Mouse (Mus musculus): ENCODE data around the gene Pcolce2. TPM values are rescaled to one million over a fixed set of nuclear protein-coding genes. Genes with fewer than 3 reads are reported as not detected.

Pcolce2 gene
- polyA plus RNA-seq, 1 experiment, result 0.06 TPM

DNA sequence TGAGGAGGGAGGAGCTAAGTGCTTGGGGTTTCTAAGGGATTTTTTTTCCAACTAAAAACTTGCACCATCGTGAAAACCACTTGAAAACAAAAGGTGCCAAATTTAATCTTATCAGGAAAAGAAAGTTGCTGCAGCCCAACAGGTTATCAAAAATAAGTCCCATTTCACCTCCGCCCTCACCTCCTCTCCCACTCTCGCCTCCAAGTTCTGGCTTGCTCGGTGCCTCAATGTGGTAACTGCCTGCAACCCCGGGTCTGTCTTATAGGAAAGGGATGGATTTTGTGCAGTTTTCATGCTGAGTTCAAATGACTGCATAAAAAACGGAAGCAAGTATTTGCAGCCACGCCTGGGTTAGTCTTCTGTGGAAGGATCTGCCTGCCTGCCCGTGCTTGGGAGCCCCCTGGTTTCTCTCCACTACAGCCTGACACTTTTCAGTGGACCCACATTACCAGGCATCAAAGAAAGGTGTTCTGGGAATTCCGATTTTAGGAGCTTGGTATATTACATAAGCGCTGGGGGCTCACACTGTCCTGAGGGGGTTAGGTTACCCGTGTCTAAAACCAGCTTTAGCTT lies 56.2 kb downstream of the Pcolce2 start:
- TF ChIP-seq CTCF (IDR thresholded peaks at IDR 0.05; ENCODE audit: extremely low read depth, insufficient read length, insufficient replicate concordance, low read depth, low read length) (no peak), POLR2A (IDR thresholded peaks at IDR 0.05; ENCODE audit: low read depth, low read length) (no peak)
- Histone ChIP-seq H3K4me1 (ENCODE audit: control insufficient read depth, insufficient read depth, insufficient read length, low read length) (no peaks in the 10 kb centered on the region), H3K27me3 (ENCODE audit: control insufficient read depth, insufficient read depth, low read length) (peaks cover 5% of the 10 kb centered on the region; the same call in 1 of the 2 replicates), H3K4me3 (ENCODE audit: low read depth, low read length) (no peak overlapping the region), H3K36me3 (ENCODE audit: control insufficient read depth, insufficient read depth, low read length) (no peaks in the 10 kb centered on the region), H3K27ac (ENCODE audit: insufficient read depth, low read depth, low read length) (no peak overlapping the region)
- WGBS, result 57% methylated on average over 11 of the region's 11 CpGs

DNA sequence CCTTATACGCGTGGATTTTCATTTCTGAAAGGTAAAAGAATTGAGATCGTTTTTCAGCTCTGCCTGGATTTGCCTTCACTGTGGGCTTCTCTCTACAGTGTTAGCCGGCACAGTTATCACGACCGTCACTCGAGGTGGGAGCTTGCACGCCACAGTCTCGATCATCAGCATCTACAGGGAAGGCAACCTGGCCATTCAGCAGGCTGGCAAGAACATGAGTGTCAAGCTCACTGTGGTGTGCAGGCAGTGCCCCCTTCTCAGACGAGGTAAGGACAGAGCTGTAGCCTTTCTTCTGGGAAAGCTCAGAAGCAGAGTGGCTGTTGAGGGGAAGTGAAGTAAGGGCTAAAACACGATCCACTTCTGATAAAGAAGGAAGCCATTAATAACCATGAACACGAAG lies 57.1 kb downstream of the Pcolce2 start:
- no peaks in the 10 kb centered on the region for H3K36me3 ChIP-seq (ENCODE audit: control insufficient read depth, insufficient read depth, low read length)
- H3K27me3 ChIP-seq (ENCODE audit: control insufficient read depth, insufficient read depth, low read length), result peaks cover 5% of the 10 kb centered on the region; the same call in 1 of the 2 replicates
- no peaks in the 10 kb centered on the region for H3K4me1 ChIP-seq (ENCODE audit: control insufficient read depth, insufficient read depth, insufficient read length, low read length)
- H3K4me3 ChIP-seq (ENCODE audit: low read depth, low read length), result no peak overlapping the region
- WGBS, result 58% methylated on average over 12 of the region's 12 CpGs
- no peak for TF ChIP-seq CTCF (IDR thresholded peaks at IDR 0.05; ENCODE audit: extremely low read depth, insufficient read length, insufficient replicate concordance, low read depth, low read length)
- TF ChIP-seq POLR2A (IDR thresholded peaks at IDR 0.05; ENCODE audit: low read depth, low read length), result no peak
- H3K27ac ChIP-seq (ENCODE audit: insufficient read depth, low read depth, low read length), result no peak overlapping the region

DNA sequence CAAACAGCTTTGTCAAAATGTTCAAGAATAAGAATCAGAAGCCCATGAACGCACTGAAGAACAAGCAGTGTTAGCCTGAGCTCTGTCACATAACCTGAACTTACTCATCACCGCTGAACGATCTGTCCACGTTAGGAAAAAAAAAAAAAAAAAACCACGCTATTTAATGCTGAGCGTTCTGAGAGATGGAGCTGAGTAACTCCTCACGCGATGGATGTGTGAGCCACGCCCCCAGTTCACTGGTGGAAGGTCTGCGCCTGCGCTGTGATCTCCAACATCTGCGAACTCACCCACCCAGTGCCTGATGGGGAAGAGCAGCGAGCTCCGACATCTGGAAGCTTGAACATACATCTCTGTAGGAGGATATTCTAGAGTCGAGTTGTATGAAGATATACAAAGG lies 57.6 kb downstream of the Pcolce2 start:
- TF ChIP-seq POLR2A (IDR thresholded peaks at IDR 0.05; ENCODE audit: low read depth, low read length), result no peak
- TF ChIP-seq CTCF (IDR thresholded peaks at IDR 0.05; ENCODE audit: extremely low read depth, insufficient read length, insufficient replicate concordance, low read depth, low read length), result no peak
- no peak overlapping the region for H3K4me3 ChIP-seq (ENCODE audit: low read depth, low read length)
- H3K27me3 ChIP-seq (ENCODE audit: control insufficient read depth, insufficient read depth, low read length), result peaks cover 5% of the 10 kb centered on the region; the same call in 1 of the 2 replicates
- no peaks in the 10 kb centered on the region for H3K4me1 ChIP-seq (ENCODE audit: control insufficient read depth, insufficient read depth, insufficient read length, low read length)
- 75% methylated on average over 15 of the region's 15 CpGs for WGBS
- no peaks in the 10 kb centered on the region for H3K36me3 ChIP-seq (ENCODE audit: control insufficient read depth, insufficient read depth, low read length)
- no peak overlapping the region for H3K27ac ChIP-seq (ENCODE audit: insufficient read depth, low read depth, low read length)

DNA sequence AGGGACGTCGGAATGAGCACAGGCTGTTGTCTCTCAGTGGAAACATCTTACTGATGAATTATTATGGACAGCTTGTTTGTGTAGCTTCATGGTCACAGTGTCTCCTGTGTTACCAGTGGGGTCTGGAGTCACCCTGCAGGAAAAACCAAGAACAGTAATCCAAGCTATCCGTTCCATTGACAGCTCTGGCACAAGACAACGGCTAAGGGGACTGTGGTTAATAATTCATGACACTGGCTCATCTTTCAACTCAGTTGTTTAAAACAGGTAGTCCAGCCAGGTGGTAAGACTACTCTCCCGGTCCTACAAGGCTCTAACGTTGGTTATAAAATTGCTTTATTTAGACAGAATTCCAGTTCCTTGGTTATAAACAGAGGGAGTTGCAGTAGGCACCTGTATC lies 59.2 kb downstream of the Pcolce2 start:
- WGBS, result 33% methylated on average over 6 of the region's 6 CpGs
- Histone ChIP-seq H3K27ac (ENCODE audit: insufficient read depth, low read depth, low read length) (no peak overlapping the region), H3K4me3 (ENCODE audit: low read depth, low read length) (no peak overlapping the region), H3K4me1 (ENCODE audit: control insufficient read depth, insufficient read depth, insufficient read length, low read length) (no peaks in the 10 kb centered on the region), H3K36me3 (ENCODE audit: control insufficient read depth, insufficient read depth, low read length) (no peaks in the 10 kb centered on the region), H3K27me3 (ENCODE audit: control insufficient read depth, insufficient read depth, low read length) (peaks cover 5% of the 10 kb centered on the region; the same call in 1 of the 2 replicates)
- TF ChIP-seq POLR2A (IDR thresholded peaks at IDR 0.05; ENCODE audit: low read depth, low read length) (no peak), CTCF (IDR thresholded peaks at IDR 0.05; ENCODE audit: extremely low read depth, insufficient read length, insufficient replicate concordance, low read depth, low read length) (no peak)

DNA sequence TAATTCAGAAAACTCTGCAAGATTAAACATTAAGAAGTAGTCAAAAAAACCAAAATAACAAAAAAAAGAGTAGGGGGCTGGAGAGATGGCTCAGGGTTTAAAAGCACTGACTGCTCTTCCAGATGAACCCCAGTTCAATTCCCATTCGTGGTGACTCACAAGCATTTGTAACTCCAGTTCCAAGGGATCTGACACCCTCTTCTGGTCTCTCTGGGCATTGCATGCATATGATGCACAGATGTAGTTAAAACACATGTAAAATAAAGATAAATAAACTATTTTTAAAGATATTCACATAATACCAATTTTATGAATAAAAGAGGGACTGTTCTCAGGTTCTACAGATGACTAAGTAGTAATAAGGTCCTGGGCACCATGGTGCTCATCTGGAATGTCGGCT lies 60.4 kb downstream of the Pcolce2 start:
- no peak overlapping the region for H3K27ac ChIP-seq (ENCODE audit: insufficient read depth, low read depth, low read length)
- H3K27me3 ChIP-seq (ENCODE audit: control insufficient read depth, insufficient read depth, low read length), result peaks cover 5% of the 10 kb centered on the region; the same call in 1 of the 2 replicates
- TF ChIP-seq CTCF (IDR thresholded peaks at IDR 0.05; ENCODE audit: extremely low read depth, insufficient read length, insufficient replicate concordance, low read depth, low read length) (no peak), POLR2A (IDR thresholded peaks at IDR 0.05; ENCODE audit: low read depth, low read length) (no peak)
- H3K36me3 ChIP-seq (ENCODE audit: control insufficient read depth, insufficient read depth, low read length), result no peaks in the 10 kb centered on the region
- 55% methylated on average over 2 of the region's 2 CpGs for WGBS
- no peaks in the 10 kb centered on the region for H3K4me1 ChIP-seq (ENCODE audit: control insufficient read depth, insufficient read depth, insufficient read length, low read length)
- H3K4me3 ChIP-seq (ENCODE audit: low read depth, low read length), result no peak overlapping the region

DNA sequence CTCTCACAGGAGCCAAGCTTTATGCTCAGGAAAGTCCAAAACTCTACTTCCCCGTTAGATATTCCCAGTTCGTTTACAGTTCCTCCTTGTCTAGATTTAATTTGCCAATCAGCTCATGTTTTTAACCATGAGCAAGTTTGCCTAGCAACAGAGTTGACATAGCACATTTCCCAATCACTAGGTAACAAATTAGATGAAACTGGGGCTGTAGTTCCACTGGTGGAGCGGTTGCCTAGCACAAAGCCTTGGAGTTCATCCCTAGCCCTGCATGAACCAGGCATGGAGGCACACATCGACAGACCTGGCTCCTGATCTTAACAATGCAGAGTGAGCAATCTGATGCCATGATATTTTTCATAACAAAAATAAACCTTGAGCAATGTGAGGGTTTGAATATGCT lies 61.9 kb downstream of the Pcolce2 start:
- 36% methylated on average over 4 of the region's 4 CpGs for WGBS

DNA sequence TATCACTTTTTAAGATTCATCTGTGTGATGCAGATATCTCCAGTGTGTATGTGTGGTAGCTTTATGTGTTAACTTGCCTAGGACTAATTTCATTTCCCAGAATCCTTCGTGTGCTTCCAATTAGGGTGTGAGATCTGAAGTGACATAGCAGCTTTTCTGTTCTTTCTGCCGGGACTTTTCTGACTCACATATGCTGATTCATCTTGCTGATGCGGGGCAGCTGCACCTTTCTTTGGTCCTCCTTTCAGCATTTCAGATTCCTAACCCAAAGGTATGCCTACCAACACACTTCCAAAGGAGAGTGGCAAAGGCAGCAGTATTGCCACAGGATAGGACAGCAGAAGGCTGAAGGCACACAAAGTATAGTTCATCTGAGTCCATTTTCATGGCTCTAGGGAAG lies 66.7 kb downstream of the Pcolce2 start:
- WGBS, result 63% methylated on average over 3 of the region's 3 CpGs
- Histone ChIP-seq H3K27ac (ENCODE audit: insufficient read depth, low read depth, low read length) (no peak overlapping the region), H3K36me3 (ENCODE audit: control insufficient read depth, insufficient read depth, low read length) (no peaks in the 10 kb centered on the region), H3K4me3 (ENCODE audit: low read depth, low read length) (no peak overlapping the region), H3K27me3 (ENCODE audit: control insufficient read depth, insufficient read depth, low read length) (no peaks in the 10 kb centered on the region), H3K4me1 (ENCODE audit: control insufficient read depth, insufficient read depth, insufficient read length, low read length) (no peaks in the 10 kb centered on the region)
- no peak for TF ChIP-seq CTCF (IDR thresholded peaks at IDR 0.05; ENCODE audit: extremely low read depth, insufficient read length, insufficient replicate concordance, low read depth, low read length)

More for the DNA sequence above, 61.9 kb downstream of the Pcolce2 start:
- TF ChIP-seq CTCF (IDR thresholded peaks at IDR 0.05; ENCODE audit: extremely low read depth, insufficient read length, insufficient replicate concordance, low read depth, low read length), result no peak
- no peak for TF ChIP-seq POLR2A (IDR thresholded peaks at IDR 0.05; ENCODE audit: low read depth, low read length)
- peaks cover 3% of the 10 kb centered on the region; the same call in 1 of the 2 replicates for H3K27me3 ChIP-seq (ENCODE audit: control insufficient read depth, insufficient read depth, low read length)
- H3K4me3 ChIP-seq (ENCODE audit: low read depth, low read length), result no peak overlapping the region
- no peaks in the 10 kb centered on the region for H3K4me1 ChIP-seq (ENCODE audit: control insufficient read depth, insufficient read depth, insufficient read length, low read length)
- H3K36me3 ChIP-seq (ENCODE audit: control insufficient read depth, insufficient read depth, low read length), result no peaks in the 10 kb centered on the region
- no peak overlapping the region for H3K27ac ChIP-seq (ENCODE audit: insufficient read depth, low read depth, low read length)
